ENCODE assay signal across 8 mouse cellular contexts in the genomic region with DNA sequence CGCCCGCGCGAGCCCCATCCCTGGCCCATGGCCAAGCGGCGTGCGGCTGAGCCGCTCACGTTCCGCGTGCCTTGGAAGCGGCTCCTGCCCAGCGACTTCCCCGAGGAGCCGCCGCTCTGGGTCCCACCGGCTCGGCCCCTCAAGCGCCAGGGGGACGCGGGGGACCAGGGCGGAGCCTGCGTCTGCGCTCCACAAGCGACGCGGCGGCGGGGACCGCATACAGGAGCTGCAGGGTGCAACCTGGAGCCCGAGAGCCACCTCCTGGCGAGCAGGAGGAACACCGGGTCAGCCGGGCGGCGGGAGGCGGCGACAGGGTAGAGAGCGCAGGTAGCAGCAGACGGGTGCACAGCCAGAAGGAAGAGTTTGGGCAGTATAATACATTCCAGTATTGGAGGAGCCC. TPM values are rescaled to one million over a fixed set of nuclear protein-coding genes. Genes with fewer than 3 reads are reported as not detected.
A peak's percentile ranks its signal among the peaks of the same experiment; 100 is the strongest.
DNase-seq lines count a peak whose midpoint lies in the region; ATAC-seq and TF ChIP-seq lines count a peak whose summit lies in the region.

No protein-coding gene starts in this region.

- peaks cover 8% of the 10 kb centered on the region for H3K27me3 ChIP-seq in intestine, postnatal 0 days (replicated peaks; ENCODE audit: control insufficient read depth, insufficient read depth, low read length)
- H3K27me3 ChIP-seq in midbrain, embryonic 10.5 days (ENCODE audit: low read depth, poor library complexity, severe bottlenecking): peaks cover 41% of the 10 kb centered on the region

- peak overlapping the region; percentile 75 for H3K4me2 ChIP-seq in intestine, postnatal 0 days (replicated peaks; ENCODE audit: low read depth)

- peak; percentile 98 for ATAC-seq in granulocyte monocyte progenitor cell, adult 5-6 weeks (replicated peaks; ENCODE audit: poor library complexity, severe bottlenecking)
- ATAC-seq in intestine, postnatal 0 days: peak; percentile 80

- intact Hi-C loops in left cerebral cortex, postnatal 36 days (cut with DNase I): no loop called here

- H3K4me3 ChIP-seq in intestine, postnatal 0 days (ENCODE audit: low read depth, low read length): peak overlapping the region; percentile 49
- peak overlapping the region; percentile 57 for H3K4me3 ChIP-seq in midbrain, embryonic 10.5 days

- no peaks in the 10 kb centered on the region for H3K9me3 ChIP-seq in intestine, postnatal 0 days (ENCODE audit: control insufficient read depth)
- H3K9me3 ChIP-seq in midbrain, embryonic 10.5 days (replicated peaks): no peaks in the 10 kb centered on the region

- no peak overlapping the region for H3K27ac ChIP-seq in intestine, postnatal 0 days (ENCODE audit: low read depth, low read length)
- H3K27ac ChIP-seq in midbrain, embryonic 10.5 days (replicated peaks): 0 out of 2 replicates have a peak overlapping the region, but pooled peaks have one; percentile 23

- no peaks in the 10 kb centered on the region for H3K4me1 ChIP-seq in intestine, postnatal 0 days (replicated peaks; ENCODE audit: control insufficient read depth, insufficient read depth, low read length)
- H3K4me1 ChIP-seq in midbrain, embryonic 10.5 days: peaks cover 6% of the 10 kb centered on the region

- WGBS in intestine, postnatal 0 days: 2% methylated on average over 40 of the region's 40 CpGs
- WGBS in midbrain, embryonic 10.5 days: 2% methylated on average over 40 of the region's 40 CpGs

- H3K9ac ChIP-seq in intestine, postnatal 0 days (ENCODE audit: low read depth, low read length): 0 out of 2 replicates have a peak overlapping the region, but pooled peaks have one; percentile 14

- TF ChIP-seq CTCF in intestine, postnatal 0 days (IDR thresholded peaks at IDR 0.05; ENCODE audit: low read depth): peak; percentile 87

- H3K36me3 ChIP-seq in intestine, postnatal 0 days (ENCODE audit: control insufficient read depth, insufficient read depth): no peaks in the 10 kb centered on the region
- no peaks in the 10 kb centered on the region for H3K36me3 ChIP-seq in midbrain, embryonic 10.5 days

- DNase-seq in adrenal gland, adult 2 months: peak; percentile 88
- DNase-seq in embryo, embryonic 11.5 days (ENCODE audit: low read depth, low spot score): peak; percentile 59
- peak; percentile 64 to 73 for DNase-seq in left cerebral cortex, postnatal 36 days (ENCODE audit: low spot score in 2 of 2)
- DNase-seq in midbrain, embryonic 10.5 days (ENCODE audit: low spot score): peak; percentile 77
- DNase-seq in right cerebral cortex, postnatal 36 days (ENCODE audit: low spot score in 2 of 2): peak; percentile 41 to 60
- DNase-seq in urinary bladder, postnatal 36 days (ENCODE audit: low spot score in 2 of 2): peak; percentile 65 to 73

RNA-seq across cellular contexts. Expression of a gene that starts 11.5 kb away (rescaled TPM):
- not detected for total RNA-seq in adrenal gland, adult 2 months (2021)
- not detected in 2 replicates for polyA plus RNA-seq in adrenal gland, adult 2 months (2012; rRNA removed)
- not detected in 2 replicates for total RNA-seq in granulocyte monocyte progenitor cell, adult 5-6 weeks (2014; fragmentation: Nextera tagmentation)
- not detected in 2 replicates for total RNA-seq in granulocyte monocyte progenitor cell, adult 5-6 weeks (2017)
- not detected in 2 replicates for polyA plus RNA-seq in intestine, postnatal 0 days (2015; fragmentation: Nextera tagmentation; extraction: Ambion mirVana)
- not detected for total RNA-seq in left cerebral cortex, postnatal 36 days (2021)
- polyA plus RNA-seq in midbrain, embryonic 10.5 days (2016; fragmentation: Nextera tagmentation; extraction: Ambion mirVana): 0.16 and 0.22 TPM in 2 replicates

RNA-seq across cellular contexts. Expression of a gene that starts 28.2 kb away (rescaled TPM):
- total RNA-seq in adrenal gland, adult 2 months (2021): 1 to 10 TPM; 4.4 to 8.3 TPM
- 0.37 and 0.58 TPM in 2 replicates for polyA plus RNA-seq in adrenal gland, adult 2 months (2012; rRNA removed)
- total RNA-seq in granulocyte monocyte progenitor cell, adult 5-6 weeks (2014; fragmentation: Nextera tagmentation): not detected in 2 replicates
- total RNA-seq in granulocyte monocyte progenitor cell, adult 5-6 weeks (2017): not detected in 2 replicates
- 0.17 and 0.25 TPM in 2 replicates for polyA plus RNA-seq in intestine, postnatal 0 days (2015; fragmentation: Nextera tagmentation; extraction: Ambion mirVana)
- total RNA-seq in left cerebral cortex, postnatal 36 days (2021): 10 to 100 TPM; 57.8 to 59.7 TPM
- 5.2 and 5.7 TPM in 2 replicates for polyA plus RNA-seq in midbrain, embryonic 10.5 days (2016; fragmentation: Nextera tagmentation; extraction: Ambion mirVana)

RNA-seq across cellular contexts. Expression of a gene that starts 39.3 kb away (rescaled TPM):
- total RNA-seq in adrenal gland, adult 2 months (2021): 10 to 100 TPM; 14.1 to 17.2 TPM
- polyA plus RNA-seq in adrenal gland, adult 2 months (2012; rRNA removed): 2.9 and 4.4 TPM in 2 replicates
- total RNA-seq in granulocyte monocyte progenitor cell, adult 5-6 weeks (2014; fragmentation: Nextera tagmentation): 26.1 and 27.8 TPM in 2 replicates
- total RNA-seq in granulocyte monocyte progenitor cell, adult 5-6 weeks (2017): 12.7 and 14.5 TPM in 2 replicates
- 5.2 and 5.6 TPM in 2 replicates for polyA plus RNA-seq in intestine, postnatal 0 days (2015; fragmentation: Nextera tagmentation; extraction: Ambion mirVana)
- total RNA-seq in left cerebral cortex, postnatal 36 days (2021): 10 to 100 TPM; 15.1 to 19.4 TPM
- 15.1 and 18.4 TPM in 2 replicates for polyA plus RNA-seq in midbrain, embryonic 10.5 days (2016; fragmentation: Nextera tagmentation; extraction: Ambion mirVana)

Comparison
In these comparisons a context has a peak if more than half of its experiments do, and no peak if none do; other contexts are left out.
1. RNA of a gene that starts 28.2 kb away (total RNA-seq): 57.8 to 59.7 TPM in left cerebral cortex, postnatal 36 days; 4.4 to 8.3 TPM in adrenal gland, adult 2 months and not detected in granulocyte monocyte progenitor cell, adult 5-6 weeks; every median in the first group is over 4 times any median in the second.
2. Peak in every context shown above with its lines, with median percentiles within 50 percentile points of each other: DNase-seq.